Mouse (Mus musculus): Measurements from ENCODE around the gene Cdk20.
"Not testable (repeated sequence)": the region's sequence is repeated elsewhere in the genome, so short reads cannot be mapped to it uniquely, and the experiment has no call there.

Gene Cdk20

DNA sequence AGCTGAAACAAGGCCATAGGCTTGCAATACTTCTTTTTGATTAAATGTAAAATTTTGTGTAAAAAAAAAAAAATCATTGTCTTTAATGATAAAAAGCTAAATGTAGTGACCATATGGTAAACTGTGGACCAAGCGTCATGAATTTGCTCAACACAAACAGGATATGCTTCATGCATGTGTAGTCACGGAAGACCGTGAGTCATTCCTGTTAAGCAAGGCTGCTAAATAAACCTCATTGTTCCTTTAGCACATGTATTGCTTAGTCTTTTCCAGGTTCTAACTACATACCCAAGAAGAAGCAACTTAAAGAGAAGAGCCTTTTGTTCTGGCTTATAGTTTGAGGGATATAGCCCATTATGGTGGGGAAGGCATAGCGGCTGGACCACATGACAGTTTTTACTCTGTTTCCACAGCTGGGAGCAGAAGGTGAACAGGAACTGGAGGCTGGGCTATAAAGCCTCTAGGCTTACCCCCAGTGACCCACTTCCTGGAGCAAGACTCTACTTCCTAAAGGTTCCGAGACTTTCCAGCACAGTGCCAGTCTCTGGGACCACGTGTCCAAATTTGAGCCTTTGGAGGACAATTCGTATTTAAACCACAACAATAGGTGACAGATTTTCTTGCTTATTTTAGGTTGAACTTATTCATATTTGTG is 10.0 kb upstream of the Cdk20 start:
- in situ Hi-C loops (cut with MboI; ENCODE audit: low sequenced_read_pairs) = no loop called here

DNA sequence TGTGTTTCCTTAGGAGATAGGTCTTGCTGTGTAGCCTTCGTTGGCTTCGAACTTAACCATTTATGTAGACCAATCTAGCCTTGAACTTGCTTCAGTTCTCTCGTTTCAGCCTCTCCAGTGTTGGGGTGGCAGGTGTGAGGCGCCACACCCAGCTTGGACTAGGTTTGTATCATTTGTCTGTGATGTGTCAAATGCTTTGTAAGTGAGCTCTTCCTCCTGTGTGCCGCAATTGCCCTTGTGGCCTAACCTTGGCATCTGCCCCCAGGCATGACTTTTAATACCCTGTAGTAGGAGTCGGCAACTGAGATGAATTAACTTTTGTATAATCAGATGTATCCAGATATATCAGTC is 9.5 kb upstream of the Cdk20 start:
- in situ Hi-C loops (cut with MboI; ENCODE audit: low sequenced_read_pairs) = no loop called here

DNA sequence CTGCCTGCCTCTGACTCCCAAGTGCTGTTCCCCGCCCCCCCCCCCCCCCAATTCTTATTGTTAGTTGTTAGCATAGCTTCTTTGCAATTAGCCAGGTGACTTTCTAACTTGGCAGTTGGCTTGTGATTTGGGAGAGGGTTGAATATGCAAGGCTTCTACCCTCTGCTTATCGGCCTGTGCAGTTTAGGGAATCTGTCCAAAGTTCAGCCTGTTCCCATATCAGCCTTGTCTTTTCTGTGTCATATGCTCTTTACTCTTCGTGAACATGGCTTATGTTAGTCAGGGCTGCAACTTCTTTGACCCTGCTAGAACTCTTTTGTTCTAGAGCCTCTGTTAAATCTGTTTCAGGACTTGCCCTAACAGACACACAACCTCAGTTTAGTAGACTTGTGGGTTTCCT is 7.8 kb upstream of the Cdk20 start:
- in situ Hi-C loops (cut with MboI; ENCODE audit: low sequenced_read_pairs) = no loop called here

DNA sequence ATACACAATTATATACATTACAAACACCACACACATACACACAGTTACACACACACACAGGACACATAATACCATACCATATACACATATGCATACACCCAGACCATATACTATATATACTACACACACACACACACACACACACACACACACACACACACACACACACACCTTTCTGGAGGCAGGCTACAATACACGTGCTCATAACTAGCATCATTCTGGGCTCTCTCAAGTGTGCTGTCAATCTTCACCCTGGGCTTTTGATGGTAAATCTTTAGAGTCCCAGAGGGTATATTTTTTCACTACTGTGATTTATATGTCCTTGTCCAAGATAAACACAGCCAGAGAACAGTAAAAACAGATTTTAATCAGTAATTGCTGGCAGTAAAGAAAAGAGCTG is 6.8 kb upstream of the Cdk20 start:
- in situ Hi-C loops (cut with MboI; ENCODE audit: low sequenced_read_pairs) = loop anchor here (25.0 kb wide), 1 partner anchor 712 kb away; the partner anchor contains the start of gene Olfr465-ps1

DNA sequence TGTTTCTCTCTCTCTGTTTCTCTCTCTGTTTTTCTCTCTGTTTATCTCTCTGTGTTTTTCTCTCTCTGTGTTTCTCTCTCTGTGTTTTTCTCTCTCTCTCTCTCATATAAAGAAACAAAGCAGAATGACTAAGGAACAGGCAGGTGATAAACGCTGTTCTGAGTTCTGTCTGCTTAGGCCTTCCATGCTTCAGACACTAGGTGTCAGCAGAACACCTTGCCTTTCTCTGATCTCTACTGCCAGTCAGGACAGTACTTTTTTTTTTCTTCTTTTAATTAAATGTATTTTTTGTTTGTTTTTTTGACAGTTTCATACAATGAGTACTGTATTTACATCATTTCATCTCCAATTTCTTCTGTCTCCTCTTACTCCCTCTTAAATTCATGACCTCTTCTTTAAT is 2.8 kb upstream of the Cdk20 start:
- in situ Hi-C loops (cut with MboI; ENCODE audit: low sequenced_read_pairs) = loop anchor here (25.0 kb wide), 1 partner anchor 708 kb away; the partner anchor contains the start of gene Olfr465-ps1

DNA sequence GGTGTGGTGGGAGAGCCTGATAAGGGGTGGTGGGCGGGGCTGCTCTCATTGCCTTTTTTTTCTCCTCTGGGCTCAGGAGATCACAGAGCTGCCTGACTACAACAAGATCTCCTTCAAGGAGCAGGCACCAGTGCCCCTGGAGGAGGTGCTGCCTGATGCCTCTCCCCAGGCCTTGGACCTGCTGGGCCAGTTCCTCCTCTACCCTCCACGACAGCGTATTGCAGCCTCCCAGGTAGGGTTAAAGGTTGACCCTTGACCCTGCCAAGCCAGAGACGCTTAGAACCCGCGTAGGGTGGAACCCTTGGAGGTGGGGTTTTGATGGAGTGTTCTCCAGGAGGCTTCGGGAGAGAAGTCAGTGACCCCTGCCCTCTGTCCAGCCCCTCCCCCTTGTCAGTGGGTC is 5.7 kb downstream of the Cdk20 start:
- in situ Hi-C loops (cut with MboI; ENCODE audit: low sequenced_read_pairs) = loop anchor here (10.0 to 25.0 kb wide), 2 partner anchors 123 to 700 kb away; partner anchors contain the start of genes Aaed1 and Olfr465-ps1

DNA sequence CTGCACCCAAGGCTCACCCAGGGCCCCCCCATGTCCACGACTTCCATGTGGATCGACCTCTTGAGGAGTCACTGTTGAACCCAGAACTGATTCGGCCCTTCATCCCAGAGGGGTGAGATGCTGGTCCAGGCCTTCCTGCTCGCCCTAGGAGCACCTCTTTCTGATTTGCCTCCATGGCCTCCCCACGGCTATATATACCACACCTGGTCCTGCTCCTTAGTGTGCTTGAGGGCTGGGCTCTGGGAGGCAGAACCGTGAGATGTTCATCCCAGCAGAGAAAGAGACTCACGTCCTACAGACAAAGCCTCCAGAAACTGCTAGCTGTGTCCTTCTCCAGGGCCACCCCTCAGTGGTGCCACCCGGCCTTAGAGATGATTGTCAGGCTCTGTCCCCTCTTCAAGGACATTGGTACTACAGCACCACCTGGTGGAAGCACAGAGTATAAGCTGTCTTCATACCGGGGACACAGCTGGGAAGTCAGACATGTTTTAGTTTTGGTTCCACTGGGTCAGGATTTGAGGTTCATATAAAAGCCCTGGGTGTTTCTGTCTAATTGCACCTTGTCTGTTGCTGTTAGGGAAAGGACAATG is 6.8 kb downstream of the Cdk20 start:
- in situ Hi-C loops (cut with MboI; ENCODE audit: low sequenced_read_pairs) = loop anchor here (10.0 to 25.0 kb wide), 2 partner anchors 124 to 698 kb away; partner anchors contain the start of genes Aaed1 and Olfr465-ps1

DNA sequence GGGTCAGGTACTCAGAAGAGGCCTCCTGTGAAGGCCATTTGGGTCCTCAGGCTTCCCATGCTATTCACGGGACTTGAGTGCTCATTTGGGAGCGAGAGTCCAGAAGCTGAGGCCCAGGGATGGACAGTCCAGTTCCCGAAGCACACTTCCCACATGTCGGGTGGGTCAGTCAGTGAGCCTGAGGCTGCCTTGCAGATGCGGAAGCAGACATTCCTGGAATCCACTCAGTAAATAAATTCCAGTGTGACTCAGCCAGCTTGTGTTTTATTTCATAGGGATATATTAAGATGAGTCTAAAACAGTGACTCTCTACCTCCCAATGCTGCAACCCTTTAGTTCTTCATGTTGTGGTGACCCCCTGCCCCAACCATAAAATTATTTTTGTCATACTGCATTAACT is 7.4 kb downstream of the Cdk20 start:
- in situ Hi-C loops (cut with MboI; ENCODE audit: low sequenced_read_pairs) = loop anchor here (10.0 to 25.0 kb wide), 2 partner anchors 125 to 698 kb away; partner anchors contain the start of genes Aaed1 and Olfr465-ps1

DNA sequence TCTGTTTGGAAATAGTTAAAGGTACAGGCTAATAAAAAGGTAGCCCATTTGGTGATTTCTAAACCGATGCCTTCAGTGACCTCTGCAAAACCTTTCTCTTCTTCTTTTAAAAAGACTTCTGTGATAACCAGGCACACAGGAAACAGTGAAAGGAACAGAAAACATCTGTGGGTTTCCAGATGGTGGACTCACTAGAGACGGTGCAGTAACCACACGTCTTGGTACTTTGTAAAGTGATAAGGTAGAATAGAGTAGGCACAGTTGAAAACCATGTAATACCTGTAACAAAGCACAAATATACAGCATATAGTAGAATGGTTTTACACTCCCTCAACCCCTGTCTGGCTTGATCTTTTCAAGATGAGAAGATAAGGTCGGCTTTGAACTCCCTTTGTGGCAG is 8.5 kb downstream of the Cdk20 start:
- in situ Hi-C loops (cut with MboI; ENCODE audit: low sequenced_read_pairs) = loop anchor here (25.0 kb wide), 1 partner anchor 697 kb away; the partner anchor contains the start of gene Olfr465-ps1

DNA sequence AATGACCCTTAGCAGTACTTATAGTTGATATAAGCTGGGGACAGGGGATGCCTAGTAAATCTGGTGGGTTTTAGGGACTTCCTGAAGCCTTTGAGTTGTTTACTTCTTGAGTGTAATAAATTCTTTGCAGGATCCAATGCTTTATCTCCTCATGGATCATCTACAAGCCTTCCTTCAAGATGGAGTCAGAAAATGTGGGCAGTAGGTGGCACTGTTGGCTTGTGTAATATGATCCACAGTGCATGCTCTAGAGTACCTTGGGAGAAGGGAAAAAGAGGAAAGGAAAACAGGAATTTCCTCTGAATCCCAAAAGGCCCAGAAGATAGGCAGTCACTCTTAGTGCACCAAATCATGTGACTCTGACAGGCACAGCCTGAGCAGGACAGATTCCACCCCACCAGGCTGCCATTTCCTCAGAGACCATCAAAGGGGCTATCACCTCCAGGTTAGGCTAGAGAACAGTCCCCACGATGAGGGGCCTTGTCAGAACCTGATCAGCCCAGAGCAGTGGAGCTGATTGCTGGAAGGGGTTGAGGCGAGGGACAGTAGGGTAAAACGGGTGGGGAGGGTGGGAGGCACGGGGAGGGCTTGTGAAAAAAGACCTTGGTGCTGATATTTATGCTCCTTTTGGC is 11.3 kb downstream of the Cdk20 start:
- in situ Hi-C loops (cut with MboI; ENCODE audit: low sequenced_read_pairs) = loop anchor here (25.0 kb wide), 1 partner anchor 694 kb away; the partner anchor contains the start of gene Olfr465-ps1

DNA sequence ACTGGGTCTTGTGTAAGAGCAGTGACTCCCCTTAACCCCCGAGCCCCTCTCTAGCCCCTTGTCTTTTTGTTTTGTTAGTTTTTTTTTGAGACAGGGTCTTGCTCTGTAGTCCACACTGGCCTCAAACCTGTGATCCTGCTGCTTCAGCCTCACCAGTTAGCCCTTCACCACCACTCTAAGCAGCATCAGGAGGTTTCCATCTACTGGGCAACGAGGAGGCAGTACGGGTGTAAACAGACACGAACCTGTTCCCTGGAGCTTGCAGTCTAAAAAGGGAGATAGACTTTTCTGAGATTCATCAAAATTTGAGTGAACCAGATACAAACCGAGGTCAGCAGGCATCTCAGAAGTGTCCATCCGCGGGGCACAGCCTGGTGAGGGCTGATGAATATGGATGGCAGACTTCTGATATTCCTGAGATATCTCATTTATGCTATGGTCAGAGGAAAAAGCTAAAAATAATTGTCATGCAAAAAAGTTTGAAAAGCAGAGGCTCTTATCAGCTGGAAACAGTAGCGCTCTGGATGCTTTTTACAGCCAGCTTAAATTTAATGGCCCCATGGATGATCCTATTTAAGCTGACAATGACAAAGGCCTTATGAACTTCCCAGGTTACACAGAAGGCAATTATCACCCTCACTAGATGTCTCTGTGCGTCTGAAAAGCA is 13.3 kb downstream of the Cdk20 start:
- in situ Hi-C loops (cut with MboI; ENCODE audit: low sequenced_read_pairs) = loop anchor here (25.0 kb wide), 1 partner anchor 692 kb away; the partner anchor contains the start of gene Olfr465-ps1

DNA sequence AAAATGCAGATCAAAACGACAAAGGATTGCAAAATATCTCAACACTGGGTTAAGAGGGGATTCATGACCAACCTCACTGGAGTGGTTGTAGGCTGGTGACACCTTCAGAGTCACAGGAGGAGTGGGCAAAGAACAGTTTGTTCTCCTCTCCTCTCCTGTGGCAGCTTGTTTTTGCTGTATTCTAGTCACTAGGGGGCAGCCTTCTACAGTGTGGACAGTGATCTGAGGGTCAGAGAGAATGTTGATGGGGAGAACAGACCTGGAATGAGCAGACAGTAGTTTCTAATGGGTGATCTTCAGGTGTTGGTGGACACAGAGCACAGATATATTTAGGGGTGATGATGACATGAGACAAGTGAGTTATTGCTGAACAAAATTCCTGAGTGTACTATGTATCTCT is 15.8 kb downstream of the Cdk20 start:
- in situ Hi-C loops (cut with MboI; ENCODE audit: low sequenced_read_pairs) = loop anchor here (25.0 kb wide), 1 partner anchor 689 kb away; the partner anchor contains the start of gene Olfr465-ps1

DNA sequence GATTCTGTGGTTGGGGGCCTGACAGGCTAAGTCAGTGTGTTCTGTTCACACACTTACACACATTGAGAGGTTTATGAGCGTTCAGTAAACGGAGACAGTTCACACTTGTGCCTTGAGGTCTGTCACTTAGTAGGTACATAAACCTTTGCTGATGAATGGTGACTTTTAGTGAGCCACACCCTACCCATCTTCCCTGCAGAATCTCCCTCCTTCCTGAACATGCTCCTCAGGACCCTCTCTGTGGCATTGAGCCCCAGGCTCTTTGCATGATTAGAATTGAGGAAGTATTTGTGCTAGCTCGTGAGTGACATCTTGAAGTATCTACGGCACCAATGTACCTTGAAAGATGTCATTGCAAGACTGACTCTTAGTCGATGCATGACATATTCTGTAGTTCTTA is 16.6 kb downstream of the Cdk20 start:
- in situ Hi-C loops (cut with MboI; ENCODE audit: low sequenced_read_pairs) = loop anchor here (25.0 kb wide), 1 partner anchor 689 kb away; the partner anchor contains the start of gene Olfr465-ps1

DNA sequence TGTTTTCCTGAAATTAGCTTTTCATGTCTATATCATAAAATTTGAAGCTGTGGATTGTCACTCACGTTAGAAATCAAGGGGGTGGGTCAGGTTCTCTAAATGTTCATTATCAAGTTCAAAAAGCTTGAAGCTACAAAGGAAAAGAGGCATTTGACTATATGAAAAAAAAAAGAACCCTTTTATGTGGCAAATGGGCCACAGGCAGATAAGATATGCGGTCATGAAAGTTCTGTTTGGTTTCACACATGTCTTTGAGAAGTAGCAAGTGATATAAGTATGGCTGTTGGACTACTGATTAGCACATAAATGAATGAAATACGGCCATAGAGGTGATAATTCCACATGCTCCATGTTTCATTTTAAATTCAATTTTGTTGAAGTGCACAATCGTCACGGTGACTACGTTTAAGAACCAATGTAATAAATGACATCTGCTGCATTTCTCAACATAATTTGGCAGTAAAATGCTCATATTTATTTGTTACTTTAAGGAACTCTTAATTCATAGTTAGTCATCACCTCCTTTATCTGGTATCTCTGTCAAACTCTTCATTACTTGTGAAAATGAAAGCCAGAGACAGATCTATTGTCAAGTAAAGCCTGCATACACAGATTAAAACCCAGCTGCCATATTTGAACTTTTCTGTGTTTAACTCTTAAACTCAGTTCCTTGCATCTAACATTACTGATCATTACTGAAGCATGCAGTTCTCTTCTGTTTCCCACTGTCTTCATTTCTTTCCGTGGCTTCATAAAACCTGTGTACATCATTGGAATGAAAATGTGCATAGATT is 18.1 kb downstream of the Cdk20 start:
- in situ Hi-C loops (cut with MboI; ENCODE audit: low sequenced_read_pairs) = no loop called here

DNA sequence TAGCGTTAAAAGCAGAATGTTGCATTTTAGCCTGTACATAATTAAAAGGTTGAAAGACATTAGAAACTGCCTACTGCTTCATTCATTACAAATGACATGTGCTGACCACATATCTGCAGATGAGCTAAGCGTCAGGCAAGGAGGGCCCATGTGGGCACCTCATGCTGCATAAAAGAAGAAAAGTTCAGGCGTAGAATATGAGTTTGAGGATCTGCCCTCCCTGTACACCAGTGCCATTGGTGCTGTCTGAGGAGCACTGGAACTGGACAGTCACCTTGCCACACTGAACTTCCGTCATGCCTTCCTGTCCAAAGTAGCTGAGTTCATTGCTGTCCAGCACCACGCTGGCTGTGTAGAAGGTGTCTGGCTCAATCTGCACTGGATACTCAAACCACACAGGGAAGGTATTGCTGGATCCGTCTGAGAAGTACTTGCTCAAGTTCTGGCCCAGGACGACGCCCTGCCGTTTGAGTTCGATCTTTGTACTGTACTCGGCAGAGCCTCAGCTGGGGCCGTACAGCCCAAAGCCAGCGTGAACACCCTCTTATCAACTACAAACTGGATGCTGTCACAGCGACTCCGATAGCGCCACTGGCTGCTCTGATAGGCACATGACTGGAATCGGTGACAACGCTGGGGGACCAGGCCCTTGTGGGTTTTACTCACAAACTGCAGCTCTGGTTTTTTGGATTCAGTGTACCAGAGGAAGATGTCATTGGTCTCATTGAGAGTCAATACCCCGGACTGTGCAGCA is 25.3 kb downstream of the Cdk20 start:
- in situ Hi-C loops (cut with MboI; ENCODE audit: low sequenced_read_pairs) = not testable (repeated sequence)

DNA sequence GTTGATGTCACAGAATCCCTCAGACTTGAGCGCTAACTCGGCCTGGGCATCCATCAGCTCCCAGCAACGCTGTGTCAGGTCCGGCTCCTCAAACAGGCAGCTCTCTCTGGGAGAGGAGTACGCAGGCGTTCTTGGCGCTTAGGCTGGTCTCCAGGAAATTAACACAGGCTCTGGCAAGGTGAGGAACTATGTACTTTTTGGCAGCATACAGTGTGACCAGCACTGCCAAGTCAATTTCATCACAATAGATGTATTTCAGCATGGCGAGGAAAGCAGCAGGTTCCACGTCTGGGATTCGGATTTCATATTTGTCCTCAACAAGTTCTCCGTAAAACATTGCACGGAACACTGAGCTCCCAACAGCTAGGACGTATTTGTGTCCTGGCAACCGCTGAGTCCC is 26.1 kb downstream of the Cdk20 start:
- in situ Hi-C loops (cut with MboI; ENCODE audit: low sequenced_read_pairs) = no loop called here

DNA sequence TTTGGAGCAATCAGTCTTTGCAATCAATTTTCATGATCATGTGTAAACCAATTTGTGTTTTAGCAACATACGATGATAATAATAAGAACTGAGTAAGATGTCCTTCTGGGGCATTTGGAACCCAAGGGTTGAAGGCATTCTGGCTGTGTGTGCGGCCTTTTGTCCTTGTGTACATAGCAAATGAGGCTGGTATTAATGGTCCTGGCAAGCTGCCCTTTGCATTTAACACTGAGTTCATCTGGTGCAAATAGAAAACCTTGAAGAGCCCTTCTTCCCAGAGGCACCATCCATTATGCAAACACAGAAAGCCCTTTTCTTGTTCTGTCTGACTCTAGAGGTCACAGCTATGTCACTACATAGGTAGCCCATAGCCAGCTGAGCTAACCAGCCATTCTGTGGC is 30.5 kb downstream of the Cdk20 start:
- in situ Hi-C loops (cut with MboI; ENCODE audit: low sequenced_read_pairs) = no loop called here

DNA sequence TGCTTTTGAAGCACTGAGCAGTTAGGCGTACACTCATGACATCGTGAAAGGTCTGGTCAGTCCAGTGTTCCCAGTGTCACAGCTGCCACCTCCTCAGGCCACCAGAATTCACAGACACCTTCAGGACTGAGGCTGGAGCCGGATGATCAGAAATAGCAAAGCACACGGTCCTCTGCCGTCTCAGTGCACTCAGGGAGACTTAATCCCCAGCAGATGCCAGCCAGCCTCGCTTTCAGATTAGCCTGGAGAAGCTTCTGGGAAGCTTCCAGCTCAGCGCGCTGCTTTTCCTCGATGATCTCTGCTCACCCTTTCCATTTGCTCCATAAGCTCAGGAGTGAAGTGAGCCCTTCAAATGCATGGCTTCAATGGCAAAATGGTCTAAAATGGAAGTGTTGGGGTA is 33.1 kb downstream of the Cdk20 start:
- in situ Hi-C loops (cut with MboI; ENCODE audit: low sequenced_read_pairs) = no loop called here

DNA sequence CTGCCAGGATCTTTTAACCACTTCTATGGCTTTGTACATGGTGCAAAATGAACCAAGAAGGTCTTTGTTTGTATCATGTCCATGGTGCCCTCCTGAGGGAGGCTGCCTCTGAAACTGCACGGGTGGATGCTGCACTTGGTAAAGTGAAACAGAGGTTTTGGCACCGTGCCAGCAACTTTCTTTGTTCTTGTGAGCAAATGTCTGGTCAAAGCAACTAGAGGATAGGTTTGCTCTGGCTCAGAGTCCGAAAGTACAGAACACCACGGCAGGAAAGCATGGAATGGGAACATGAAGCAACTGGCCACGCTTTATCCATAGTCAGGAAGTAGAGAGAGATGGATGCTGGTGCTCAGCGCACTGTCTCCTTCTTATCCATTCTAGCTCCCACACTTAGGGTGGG is 35.8 kb downstream of the Cdk20 start:
- in situ Hi-C loops (cut with MboI; ENCODE audit: low sequenced_read_pairs) = no loop called here

DNA sequence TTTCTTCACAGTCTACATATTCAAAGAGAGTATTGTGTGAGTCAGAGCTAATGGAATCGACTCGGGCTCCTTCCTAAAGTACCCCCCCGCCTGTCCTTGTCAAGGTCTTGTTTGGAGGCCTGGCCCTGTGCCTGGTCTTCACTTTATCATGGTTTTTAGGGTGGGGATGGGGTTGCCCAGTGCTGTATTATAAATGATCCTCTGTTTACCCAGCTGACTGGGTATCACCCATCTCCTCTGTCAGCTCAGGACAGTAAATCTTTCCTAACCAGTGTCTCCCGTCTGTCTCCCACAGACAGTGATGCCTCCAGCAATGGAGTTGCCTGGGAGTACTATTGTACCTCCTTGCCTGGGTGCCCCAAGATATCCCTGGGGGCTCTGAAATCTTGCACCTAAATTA is 45.9 kb downstream of the Cdk20 start:
- in situ Hi-C loops (cut with MboI; ENCODE audit: low sequenced_read_pairs) = no loop called here

Data from CH12F3 (cell line).